In the genomic region with DNA sequence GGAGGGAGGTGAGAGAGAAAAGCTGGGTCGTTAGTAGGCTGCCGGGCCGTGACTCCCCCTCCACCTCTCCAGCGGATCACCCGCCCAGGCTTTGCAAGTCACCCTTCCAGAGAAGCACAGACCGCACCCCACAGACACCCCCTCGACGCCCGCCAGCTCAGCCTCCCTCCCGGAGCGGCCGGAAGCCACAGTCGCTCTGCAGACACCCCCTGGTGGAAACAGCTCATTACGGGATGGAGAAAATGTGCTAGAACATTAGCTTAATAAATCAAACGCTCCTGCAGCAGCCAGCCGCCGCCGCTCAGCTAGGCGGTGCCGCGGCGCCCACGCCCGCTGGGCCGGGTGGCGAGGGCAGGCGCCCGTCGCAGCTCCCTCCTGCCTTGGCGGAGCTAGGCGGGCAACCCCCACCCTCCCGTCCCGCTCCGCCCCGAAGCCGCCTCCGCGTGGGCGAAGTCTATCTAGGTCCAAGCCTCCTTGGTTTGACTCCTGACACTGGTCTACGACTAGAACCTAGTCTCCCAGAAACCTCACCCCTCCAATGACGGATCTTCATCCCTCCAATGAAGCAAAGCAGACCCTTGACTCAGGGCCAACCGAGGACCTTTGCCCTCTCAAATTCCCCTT, we compare ENCODE assay signal across 8 mouse cellular contexts. TPM values are rescaled to one million over a fixed set of nuclear protein-coding genes. Genes with fewer than 3 reads are reported as not detected.
A peak's percentile ranks its signal among the peaks of the same experiment; 100 is the strongest.
DNase-seq lines count a peak whose midpoint lies in the region; ATAC-seq and TF ChIP-seq lines count a peak whose summit lies in the region.

No protein-coding gene starts in this region.

- peak overlapping the region; percentile 66 for H3K4me3 ChIP-seq in E14TG2a.4 (replicated peaks; ENCODE audit: low read length)
- peak overlapping the region; percentile 31 for H3K4me3 ChIP-seq in forebrain, embryonic 14.5 days (ENCODE audit: low read depth, low read length)
- H3K4me3 ChIP-seq in liver, postnatal 0 days (ENCODE audit: low read depth, low read length), result peak overlapping the region; percentile 45
- H3K4me3 ChIP-seq in neural tube, embryonic 13.5 days, result peak overlapping the region; percentile 32
- H3K4me3 ChIP-seq in testis, adult 2 months (ENCODE audit: control insufficient read depth, low read depth, low read length), result peak overlapping the region; percentile 69

- no peak for TF ChIP-seq CTCF in E14TG2a.4 (conservative IDR thresholded peaks at IDR 0.05; ENCODE audit: low read length)
- peak; percentile 46 for TF ChIP-seq CTCF in liver, postnatal 0 days (IDR thresholded peaks at IDR 0.05; ENCODE audit: low read depth)
- TF ChIP-seq CTCF in testis, adult 2 months (IDR thresholded peaks at IDR 0.05; ENCODE audit: control insufficient read depth, insufficient read depth, insufficient replicate concordance, low read depth, low read length), result no peak

- ATAC-seq in forebrain, embryonic 14.5 days, result peak; percentile 76
- ATAC-seq in liver, postnatal 0 days, result peak; percentile 83
- peak; percentile 82 for ATAC-seq in neural tube, embryonic 13.5 days (ENCODE audit: low read depth)

- H3K9ac ChIP-seq in forebrain, embryonic 14.5 days (ENCODE audit: low read length), result peak overlapping the region; percentile 66
- H3K9ac ChIP-seq in liver, postnatal 0 days (replicated peaks), result peak overlapping the region; percentile 58
- H3K9ac ChIP-seq in neural tube, embryonic 13.5 days, result peak overlapping the region; percentile 68

- peak; percentile 62 for DNase-seq in c-Kit-positive CD71-positive TER-119-positive erythroid progenitor cells, embryonic 14.5 days (ENCODE audit: low spot score)
- peak; percentile 72 for DNase-seq in forebrain, embryonic 14.5 days (ENCODE audit: low spot score)
- DNase-seq in heart, postnatal 10 days, result peak; percentile 76 to 83
- peak; percentile 86 to 92 for DNase-seq in kidney, postnatal 4 days
- DNase-seq in liver, postnatal 0 days, result peak; percentile 79

- no peak for TF ChIP-seq EP300 in liver, postnatal 0 days (IDR thresholded peaks at IDR 0.05; ENCODE audit: low read depth)

- H3K27ac ChIP-seq in forebrain, embryonic 14.5 days (ENCODE audit: low read depth, low read length), result no peak overlapping the region
- no peak overlapping the region for H3K27ac ChIP-seq in liver, postnatal 0 days (ENCODE audit: low read depth)
- peak overlapping the region; percentile 66 for H3K27ac ChIP-seq in neural tube, embryonic 13.5 days (replicated peaks)
- no peak overlapping the region for H3K27ac ChIP-seq in testis, adult 2 months (ENCODE audit: control insufficient read depth, insufficient read depth, low read depth, low read length)

- no peaks in the 10 kb centered on the region for H3K36me3 ChIP-seq in E14TG2a.4 (ENCODE audit: insufficient read depth, low read length)
- no peaks in the 10 kb centered on the region for H3K36me3 ChIP-seq in forebrain, embryonic 14.5 days (ENCODE audit: control insufficient read depth, insufficient read depth, low read length)
- no peaks in the 10 kb centered on the region for H3K36me3 ChIP-seq in liver, postnatal 0 days (replicated peaks; ENCODE audit: insufficient read depth, low read length)
- no peaks in the 10 kb centered on the region for H3K36me3 ChIP-seq in neural tube, embryonic 13.5 days
- no peaks in the 10 kb centered on the region for H3K36me3 ChIP-seq in testis, adult 2 months (ENCODE audit: control insufficient read depth, insufficient read depth, low read length)

- peaks cover 67% of the 10 kb centered on the region for H3K4me1 ChIP-seq in E14TG2a.4 (replicated peaks; ENCODE audit: low read depth, low read length)
- H3K4me1 ChIP-seq in forebrain, embryonic 14.5 days (ENCODE audit: control insufficient read depth, insufficient read depth, low read length), result 0 out of 2 replicates have a peak, but pooled peaks cover 2% of the 10 kb centered on the region
- peaks cover 25% of the 10 kb centered on the region for H3K4me1 ChIP-seq in liver, postnatal 0 days (ENCODE audit: insufficient read depth)
- peaks cover 44% of the 10 kb centered on the region for H3K4me1 ChIP-seq in neural tube, embryonic 13.5 days (replicated peaks)
- peaks cover 12% of the 10 kb centered on the region for H3K4me1 ChIP-seq in testis, adult 2 months (ENCODE audit: control insufficient read depth, insufficient read depth, low read length)

- WGBS in forebrain, embryonic 14.5 days, result under 1% methylated on average over 42 of the region's 42 CpGs
- WGBS in liver, postnatal 0 days (ENCODE audit: insufficient replicate concordance), result 1% methylated on average over 37 of the region's 42 CpGs
- 1% methylated on average over 34 of the region's 42 CpGs for WGBS in neural tube, embryonic 13.5 days

- H3K4me2 ChIP-seq in forebrain, embryonic 14.5 days (ENCODE audit: low read length), result peak overlapping the region; percentile 65
- peak overlapping the region; percentile 83 for H3K4me2 ChIP-seq in liver, postnatal 0 days (ENCODE audit: low read depth, low read length)
- H3K4me2 ChIP-seq in neural tube, embryonic 13.5 days, result peak overlapping the region; percentile 63

- TF ChIP-seq POLR2A in testis, adult 2 months (IDR thresholded peaks at IDR 0.05; ENCODE audit: control insufficient read depth, low read depth, low read length), result 0 out of 2 replicates have a peak, but pooled peaks have one; percentile 14

- no peaks in the 10 kb centered on the region for H3K9me3 ChIP-seq in E14TG2a.4 (ENCODE audit: low read length)
- H3K9me3 ChIP-seq in forebrain, embryonic 14.5 days (replicated peaks; ENCODE audit: control insufficient read depth, low read length), result no peaks in the 10 kb centered on the region
- H3K9me3 ChIP-seq in liver, postnatal 0 days (ENCODE audit: low read length), result no peaks in the 10 kb centered on the region
- no peaks in the 10 kb centered on the region for H3K9me3 ChIP-seq in neural tube, embryonic 13.5 days

- intact Hi-C loops in heart, postnatal 10 days (cut with DNase I), result no loop called here

- peaks cover 18% of the 10 kb centered on the region for H3K27me3 ChIP-seq in E14TG2a.4 (ENCODE audit: insufficient read depth, low read length)
- H3K27me3 ChIP-seq in forebrain, embryonic 14.5 days (replicated peaks; ENCODE audit: control insufficient read depth, insufficient read depth, low read length), result peaks cover 22% of the 10 kb centered on the region
- peaks cover 3% of the 10 kb centered on the region; the same call in 1 of the 2 replicates for H3K27me3 ChIP-seq in liver, postnatal 0 days (ENCODE audit: insufficient read depth, low read length)
- no peaks in the 10 kb centered on the region for H3K27me3 ChIP-seq in neural tube, embryonic 13.5 days
- H3K27me3 ChIP-seq in testis, adult 2 months (ENCODE audit: control insufficient read depth, insufficient read depth, low read length), result peaks cover 5% of the 10 kb centered on the region

RNA-seq across cellular contexts. Expression of gene Acot11, which starts 23.1 kb away (rescaled TPM):
- polyA plus RNA-seq in forebrain, embryonic 14.5 days (2014; fragmentation: Nextera tagmentation; extraction: Ambion mirVana), result 0.77 and 1.3 TPM in 2 replicates
- total RNA-seq in heart, postnatal 10 days (2021), result 10 to 100 TPM; 12.8 to 26.7 TPM
- 0.72 and 2.1 TPM in 2 replicates for polyA plus RNA-seq in liver, postnatal 0 days (2015; fragmentation: Nextera tagmentation; extraction: Ambion mirVana)
- polyA plus RNA-seq in neural tube, embryonic 13.5 days (2015; fragmentation: Nextera tagmentation; extraction: Ambion mirVana), result 1.5 and 1.7 TPM in 2 replicates
- 0.93 and 1.0 TPM in 2 replicates for polyA plus RNA-seq in testis, adult 2 months (2012; rRNA removed)
